Mouse (Mus musculus): ENCODE data around the gene Tgoln1. TPM values are rescaled to one million over a fixed set of nuclear protein-coding genes. Genes with fewer than 3 reads are reported as not detected.
A peak's percentile ranks its signal among the peaks of the same experiment; 100 is the strongest.

Tgoln1 gene
- total RNA-seq, 1 experiment from 2014 or later: 66.7 TPM

- ATAC-seq (replicated peaks; ENCODE audit: low read depth, poor library complexity, severe bottlenecking): peak; percentile 86
Observed at GRCm38 (mm10) chr6:72597956-72598753, 18.6 kb downstream of the Tgoln1 start, which contains the start of the genes Elmod3 and Retsat. Gene Elmod3 (minus strand): TSS chr6:72598413. Gene Retsat (plus strand): TSS chr6:72598475.

GRCm38 (mm10) chr6:72597083-72597874, 19.5 kb downstream of the Tgoln1 start:
- ATAC-seq (replicated peaks; ENCODE audit: low read depth, poor library complexity, severe bottlenecking): no peak

GRCm38 (mm10) chr6:72593914-72594313, 22.9 kb downstream of the Tgoln1 start:
- ATAC-seq (replicated peaks; ENCODE audit: low read depth, poor library complexity, severe bottlenecking): no peak

- ATAC-seq (replicated peaks; ENCODE audit: low read depth, poor library complexity, severe bottlenecking): no peak
Observed at GRCm38 (mm10) chr6:72593011-72593803, 23.6 kb downstream of the Tgoln1 start.

GRCm38 (mm10) chr6:72590111-72590510, 26.7 kb downstream of the Tgoln1 start:
- ATAC-seq (replicated peaks; ENCODE audit: low read depth, poor library complexity, severe bottlenecking): no peak

GRCm38 (mm10) chr6:72588307-72588706, 28.5 kb downstream of the Tgoln1 start:
- no peak for ATAC-seq (replicated peaks; ENCODE audit: low read depth, poor library complexity, severe bottlenecking)

- no peak for ATAC-seq (replicated peaks; ENCODE audit: low read depth, poor library complexity, severe bottlenecking)
Observed at GRCm38 (mm10) chr6:72586701-72587100, 30.1 kb downstream of the Tgoln1 start.

GRCm38 (mm10) chr6:72584154-72584553, 32.6 kb downstream of the Tgoln1 start:
- ATAC-seq (replicated peaks; ENCODE audit: low read depth, poor library complexity, severe bottlenecking): no peak

GRCm38 (mm10) chr6:72583211-72583839, 33.5 kb downstream of the Tgoln1 start:
- no peak for ATAC-seq (replicated peaks; ENCODE audit: low read depth, poor library complexity, severe bottlenecking)

- ATAC-seq (replicated peaks; ENCODE audit: low read depth, poor library complexity, severe bottlenecking): peak; percentile 62
Observed at GRCm38 (mm10) chr6:72581625-72582382, 35.0 kb downstream of the Tgoln1 start.

GRCm38 (mm10) chr6:72576041-72576440, 40.8 kb downstream of the Tgoln1 start:
- ATAC-seq (replicated peaks; ENCODE audit: low read depth, poor library complexity, severe bottlenecking): no peak

- ATAC-seq (replicated peaks; ENCODE audit: low read depth, poor library complexity, severe bottlenecking): no peak
Observed at GRCm38 (mm10) chr6:72571826-72572225, 45.0 kb downstream of the Tgoln1 start.

GRCm38 (mm10) chr6:72570644-72571397, 46.0 kb downstream of the Tgoln1 start:
- no peak for ATAC-seq (replicated peaks; ENCODE audit: low read depth, poor library complexity, severe bottlenecking)

GRCm38 (mm10) chr6:72568736-72569135, 48.1 kb downstream of the Tgoln1 start:
- no peak for ATAC-seq (replicated peaks; ENCODE audit: low read depth, poor library complexity, severe bottlenecking)

GRCm38 (mm10) chr6:72567508-72567907, 49.3 kb downstream of the Tgoln1 start:
- ATAC-seq (replicated peaks; ENCODE audit: low read depth, poor library complexity, severe bottlenecking): no peak

- peak; percentile 98 for ATAC-seq (replicated peaks; ENCODE audit: low read depth, poor library complexity, severe bottlenecking)
Observed at GRCm38 (mm10) chr6:72566044-72566443, 50.8 kb downstream of the Tgoln1 start.

- no peak for ATAC-seq (replicated peaks; ENCODE audit: low read depth, poor library complexity, severe bottlenecking)
Observed at GRCm38 (mm10) chr6:72565506-72565905, 51.3 kb downstream of the Tgoln1 start.

GRCm38 (mm10) chr6:72562894-72563293, 53.9 kb downstream of the Tgoln1 start:
- no peak for ATAC-seq (replicated peaks; ENCODE audit: low read depth, poor library complexity, severe bottlenecking)

Measured in common myeloid progenitor, adult 5-6 weeks (primary cell).